Mouse (Mus musculus) olfactory bulb, adult 2 months (tissue): ENCODE measurements around the gene Rnf115.

Experiments
- CTCF ChIP-seq: fragments of 200-500 bp; IDR thresholded peaks from 2 replicates; pipeline ENCODE4 v1.5.1; 2012; ENCODE audit warnings: low read depth, mild to moderate bottlenecking, low read length, moderate library complexity; ENCODE audit not compliant: insufficient read depth
- POLR2A ChIP-seq: fragments of 200-500 bp; IDR thresholded peaks from 2 replicates; pipeline ENCODE4 v1.6.1; 2012; ENCODE audit warnings: mild to moderate bottlenecking, low read depth, low read length, moderate library complexity; ENCODE audit not compliant: insufficient read depth

- TF ChIP-seq CTCF (no peak), POLR2A (no peak)
Measured at GRCm38 (mm10) chr3:96808136-96808535, 80.7 kb downstream of the Rnf115 start.
